Mouse (Mus musculus) spleen, adult 2 months (tissue): ENCODE measurements around the gene Ccnd3. TPM values are rescaled to one million over a fixed set of nuclear protein-coding genes. Genes with fewer than 3 reads are reported as not detected.
A peak's percentile ranks its signal among the peaks of the same experiment; 100 is the strongest.
"Not testable (repeated sequence)": the region's sequence is repeated elsewhere in the genome, so short reads cannot be mapped to it uniquely, and the experiment has no call there.

Experiments
- DNase-seq, 2 experiments: peaks; one replicate each; pipeline versions ENCODE4 v3.0.0 to v3.0.0-alpha.2; 2012 to 2021; ENCODE audit warnings: low spot score in 2 of 2, low read depth in 1 of 2
- H3K27ac ChIP-seq: fragments of 200-500 bp; 2 replicates; pipeline ENCODE4 v1.5.1; 2012; ENCODE audit warnings: low read length, inconsistent platforms; ENCODE audit not compliant: insufficient read depth
- H3K27me3 ChIP-seq: fragments of 200-500 bp; 2 replicates; pipeline ENCODE4 v1.6.1; 2012; ENCODE audit warnings: mild to moderate bottlenecking, moderate library complexity, low read length, inconsistent platforms; ENCODE audit not compliant: control insufficient read depth, insufficient read depth
- H3K36me3 ChIP-seq: fragments of 200-500 bp; 2 replicates; pipeline ENCODE4 v1.6.1; 2012; ENCODE audit warnings: mild to moderate bottlenecking, low read length, inconsistent platforms; ENCODE audit not compliant: control insufficient read depth, insufficient read depth
- H3K4me1 ChIP-seq: fragments of 200-500 bp; 2 replicates; pipeline ENCODE4 v1.6.1; 2011; ENCODE audit warnings: inconsistent platforms; ENCODE audit not compliant: control insufficient read depth, insufficient read depth, insufficient read length
- H3K4me3 ChIP-seq: fragments of 200-500 bp; 2 replicates; pipeline ENCODE4 v1.5.1; 2011; ENCODE audit warnings: mild to moderate bottlenecking, inconsistent platforms; ENCODE audit not compliant: insufficient read depth, insufficient read length; ENCODE audit errors: extremely low read depth
- CTCF ChIP-seq: fragments of 200-500 bp; IDR thresholded peaks from 2 replicates; pipeline ENCODE4 v1.5.1; 2011; ENCODE audit warnings: mild to moderate bottlenecking, inconsistent platforms; ENCODE audit not compliant: insufficient read depth, insufficient read length, insufficient replicate concordance; ENCODE audit errors: extremely low read depth
- POLR2A ChIP-seq: fragments of 200-500 bp; IDR thresholded peaks from 2 replicates; pipeline ENCODE4 v1.6.1; 2011; ENCODE audit warnings: low read depth, low read length, inconsistent platforms
- WGBS: fragments of 180-500 bp; shearing (Covaris S2); methylation state at CpG from one replicate; pipeline ENCODE4 v1.1.7; 2018; 5-methylcytosine and 5-hydroxymethylcytosine counted together
- polyA plus RNA-seq: library from polyadenylated mRNA; depleted of rRNA; stranded (reverse); fragments of >200 nt; gene quantifications from 2 replicates; pipeline ENCODE4 v1.2.3, GENCODE M21; 2012

Gene Ccnd3
- polyA plus RNA-seq, 1 experiment, result 171 TPM

DNA sequence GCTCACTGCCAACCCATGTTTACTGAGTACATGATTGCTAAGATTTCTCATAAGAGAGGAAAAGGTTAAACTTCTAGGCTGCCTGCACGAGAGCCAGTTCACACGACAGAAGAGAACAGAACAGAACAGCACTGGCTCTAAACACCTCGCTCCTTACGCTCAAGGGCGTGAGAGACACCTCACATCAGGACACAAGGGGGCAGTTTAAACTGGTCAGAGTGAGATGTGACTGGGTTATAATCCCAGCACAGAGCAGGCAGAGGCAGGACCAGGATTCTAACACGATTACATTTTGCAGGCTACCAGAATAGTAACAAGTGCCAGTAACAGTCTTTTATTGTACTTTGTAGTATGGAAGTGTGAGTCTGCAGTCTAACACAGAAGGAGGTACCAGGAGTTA lies 12.1 kb upstream of the Ccnd3 start:
- H3K36me3 ChIP-seq, result peaks cover 64% of the 10 kb centered on the region
- no peaks in the 10 kb centered on the region for H3K4me1 ChIP-seq
- 86% methylated on average over 6 of the region's 6 CpGs for WGBS
- H3K27me3 ChIP-seq, result no peaks in the 10 kb centered on the region
- TF ChIP-seq POLR2A (no peak), CTCF (no peak)
- H3K4me3 ChIP-seq, result no peak overlapping the region
- no peak overlapping the region for H3K27ac ChIP-seq
- DNase-seq, result no peak

DNA sequence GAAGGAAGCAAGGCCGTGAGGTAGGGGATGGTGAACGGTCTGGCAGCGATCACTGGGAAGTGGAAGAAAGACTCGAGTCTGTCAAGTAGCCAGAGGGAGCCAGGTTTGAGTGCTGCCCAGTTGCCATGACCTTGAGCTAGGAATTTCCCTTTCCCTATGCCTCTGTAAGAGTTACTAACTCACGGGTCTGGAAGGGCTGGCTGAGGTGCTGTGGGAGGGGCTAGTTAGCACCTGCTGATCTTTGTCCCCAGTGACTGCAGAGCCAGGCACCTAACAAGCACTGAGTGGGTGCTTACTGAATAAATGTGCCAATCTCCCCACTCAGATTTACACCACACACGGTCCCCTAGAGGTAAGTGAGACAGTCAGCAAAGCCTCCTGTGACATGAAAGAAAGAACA lies 11.2 kb upstream of the Ccnd3 start:
- Histone ChIP-seq H3K36me3 (peaks cover 68% of the 10 kb centered on the region), H3K4me1 (no peaks in the 10 kb centered on the region), H3K27me3 (no peaks in the 10 kb centered on the region), H3K27ac (no peak overlapping the region), H3K4me3 (no peak overlapping the region)
- WGBS, result 92% methylated on average over 6 of the region's 6 CpGs
- no peak for DNase-seq
- TF ChIP-seq CTCF (no peak), POLR2A (no peak)

DNA sequence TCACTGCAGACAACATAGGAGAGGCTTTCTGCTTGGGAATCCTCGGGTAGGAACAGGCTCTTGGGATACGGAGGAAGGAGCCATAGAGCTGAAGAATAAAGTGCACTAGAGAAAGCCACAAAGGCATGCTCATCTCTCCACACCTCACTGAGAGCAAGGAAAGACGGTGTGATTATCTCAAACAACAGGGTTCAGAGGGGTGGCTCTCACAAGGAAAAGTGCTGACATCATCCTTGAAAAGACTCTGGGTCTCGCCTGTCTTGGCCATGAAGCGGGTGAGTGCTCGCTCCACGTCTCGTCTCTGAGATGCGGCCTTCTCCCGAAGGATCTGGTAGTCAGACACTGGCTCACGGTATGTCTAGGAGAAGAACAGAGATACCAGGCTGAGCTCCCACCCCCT lies 10.7 kb upstream of the Ccnd3 start:
- H3K27ac ChIP-seq, result no peak overlapping the region
- WGBS, result 90% methylated on average over 11 of the region's 11 CpGs

DNA sequence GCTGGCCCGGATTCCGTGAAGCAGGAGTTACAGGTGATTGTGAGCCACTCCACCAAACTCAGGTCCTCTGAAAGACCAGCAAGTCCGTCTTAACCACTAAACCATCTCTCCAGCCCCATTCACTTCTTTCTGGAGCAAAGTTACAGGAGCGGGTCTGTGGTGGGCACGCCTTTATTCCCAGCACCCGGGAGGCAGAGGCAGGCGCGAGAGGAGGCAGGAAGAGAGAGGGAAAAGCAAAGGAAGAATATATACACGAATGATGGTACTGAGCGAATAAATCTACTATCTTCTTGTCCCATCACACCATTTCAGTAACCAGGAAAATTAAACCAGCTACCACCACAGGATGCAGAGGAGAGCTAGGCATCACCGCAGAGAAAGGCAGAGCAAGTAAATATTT lies 3.3 kb upstream of the Ccnd3 start:
- Histone ChIP-seq H3K27ac (peak overlapping the region; percentile 48), H3K27me3 (no peaks in the 10 kb centered on the region), H3K4me3 (peak overlapping the region; percentile 53), H3K4me1 (peaks cover 15% of the 10 kb centered on the region), H3K36me3 (peaks cover 19% of the 10 kb centered on the region)
- peak; percentile 7; the same call in 1 of the 2 replicates for TF ChIP-seq POLR2A
- no peak for TF ChIP-seq CTCF
- WGBS, result 2% methylated on average over 11 of the region's 11 CpGs
- no peak for DNase-seq

More for the DNA sequence above, 10.7 kb upstream of the Ccnd3 start:
- H3K4me3 ChIP-seq, result no peak overlapping the region
- no peaks in the 10 kb centered on the region for H3K4me1 ChIP-seq
- H3K36me3 ChIP-seq, result peaks cover 66% of the 10 kb centered on the region
- DNase-seq, result no peak
- H3K27me3 ChIP-seq, result no peaks in the 10 kb centered on the region
- no peak for TF ChIP-seq CTCF
- no peak for TF ChIP-seq POLR2A

DNA sequence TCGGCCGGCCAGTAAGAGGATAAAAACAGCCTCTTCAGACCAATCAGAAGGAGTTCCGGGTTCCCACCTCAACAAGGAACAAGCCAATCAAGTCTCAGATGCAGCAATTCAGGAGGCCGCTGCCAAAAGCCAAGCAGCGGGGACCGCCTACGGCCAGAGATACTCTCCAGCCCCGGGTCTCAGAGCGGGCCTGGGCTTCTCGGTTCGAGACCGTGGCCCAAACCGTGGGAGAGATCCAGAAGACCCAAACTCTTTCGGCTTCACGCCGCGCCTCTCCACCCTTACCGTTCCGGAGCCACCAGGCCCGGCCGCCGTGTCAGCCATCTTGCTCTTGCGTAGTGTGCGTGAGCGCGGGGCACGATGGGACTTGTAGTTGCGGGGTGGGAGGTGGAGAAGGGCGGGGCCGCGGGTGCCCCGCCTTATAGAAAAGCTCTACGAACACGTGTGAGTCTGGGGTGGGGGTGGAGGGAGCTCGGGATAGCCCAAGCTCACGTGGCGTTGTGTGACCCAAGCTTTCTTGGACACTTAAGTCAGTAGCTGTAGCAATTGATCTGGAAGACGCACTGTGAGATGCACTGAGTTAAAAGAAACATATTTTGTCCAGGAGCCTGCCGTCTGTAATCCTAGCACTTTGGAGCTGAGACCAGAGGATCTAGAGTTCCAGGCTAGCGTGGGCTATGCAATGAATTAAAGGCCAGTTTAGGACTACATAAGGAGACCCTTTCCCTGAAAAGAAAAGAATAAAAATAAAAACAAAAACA lies 2.7 kb upstream of the Ccnd3 start, which contains the start of gene Taf8:
Gene Taf8 (minus strand): TSS at position 347 of the 761 bp plus-strand sequence.
- no peaks in the 10 kb centered on the region for H3K27me3 ChIP-seq
- under 1% methylated on average over 40 of the region's 40 CpGs for WGBS

DNA sequence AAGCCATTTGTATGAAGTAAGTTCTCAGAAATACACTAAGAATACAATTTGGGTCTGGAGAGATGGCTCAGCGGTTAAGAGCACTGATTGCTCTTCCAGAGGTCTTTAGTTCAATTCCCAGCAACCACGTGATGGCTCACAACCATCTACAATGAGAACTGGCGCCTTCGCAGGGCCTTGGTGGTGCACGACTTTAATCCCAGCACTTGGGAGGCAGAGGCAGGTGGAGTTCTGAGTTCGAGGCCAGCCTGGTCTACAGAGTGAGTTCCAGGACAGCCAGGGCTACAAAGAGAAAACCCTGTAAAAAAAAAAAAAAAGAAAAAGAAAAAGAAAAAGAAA lies 2.2 kb upstream of the Ccnd3 start:
- not testable (repeated sequence) for DNase-seq, H3K27me3 ChIP-seq, H3K4me3 ChIP-seq, H3K27ac ChIP-seq
- Histone ChIP-seq H3K36me3 (peaks cover 14% of the 10 kb centered on the region), H3K4me1 (peaks cover 19% of the 10 kb centered on the region)
- 79% methylated on average over 6 of the region's 6 CpGs for WGBS

More for the DNA sequence above, 2.7 kb upstream of the Ccnd3 start, which contains the start of gene Taf8:
- H3K27ac ChIP-seq, result peak within 1 kb of the TSS; percentile 95
- H3K4me3 ChIP-seq, result peak within 1 kb of the TSS; percentile 92
- TF ChIP-seq POLR2A (peak; percentile 47), CTCF (no peak)
- H3K4me1 ChIP-seq, result peaks cover 15% of the 10 kb centered on the region
- H3K36me3 ChIP-seq, result peaks cover 17% of the 10 kb centered on the region
- peak; percentile 87 to 90 for DNase-seq

DNA sequence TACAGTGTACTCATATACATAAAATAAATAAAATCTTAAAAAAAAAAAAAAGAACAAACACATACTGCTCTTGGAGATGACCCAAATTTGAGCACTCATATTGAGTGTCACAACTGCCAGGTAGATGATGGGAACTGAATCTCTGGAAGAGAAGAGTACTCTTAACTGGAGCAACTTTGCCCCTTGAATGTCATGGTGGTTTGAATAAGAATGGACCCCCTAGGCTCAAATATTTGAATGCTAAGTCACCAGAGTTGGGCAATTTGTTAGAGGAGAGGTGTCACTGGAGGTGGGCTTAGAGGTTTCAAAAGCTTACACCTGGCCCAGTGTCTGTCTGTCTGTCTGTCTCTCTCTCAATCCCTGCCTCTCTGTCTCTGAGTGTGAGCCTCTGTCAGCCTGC lies 1.2 kb upstream of the Ccnd3 start:
- DNase-seq, result no peak
- Histone ChIP-seq H3K27me3 (no peaks in the 10 kb centered on the region), H3K4me1 (peaks cover 19% of the 10 kb centered on the region), H3K27ac (peak overlapping the region; percentile 99), H3K4me3 (no peak overlapping the region), H3K36me3 (peaks cover 6% of the 10 kb centered on the region; the same call in 1 of the 2 replicates)
- TF ChIP-seq CTCF, result no peak
- TF ChIP-seq POLR2A, result no peak
